Mouse (Mus musculus): ENCODE measurements around the gene Ccm2l.

Ccm2l gene

DNA sequence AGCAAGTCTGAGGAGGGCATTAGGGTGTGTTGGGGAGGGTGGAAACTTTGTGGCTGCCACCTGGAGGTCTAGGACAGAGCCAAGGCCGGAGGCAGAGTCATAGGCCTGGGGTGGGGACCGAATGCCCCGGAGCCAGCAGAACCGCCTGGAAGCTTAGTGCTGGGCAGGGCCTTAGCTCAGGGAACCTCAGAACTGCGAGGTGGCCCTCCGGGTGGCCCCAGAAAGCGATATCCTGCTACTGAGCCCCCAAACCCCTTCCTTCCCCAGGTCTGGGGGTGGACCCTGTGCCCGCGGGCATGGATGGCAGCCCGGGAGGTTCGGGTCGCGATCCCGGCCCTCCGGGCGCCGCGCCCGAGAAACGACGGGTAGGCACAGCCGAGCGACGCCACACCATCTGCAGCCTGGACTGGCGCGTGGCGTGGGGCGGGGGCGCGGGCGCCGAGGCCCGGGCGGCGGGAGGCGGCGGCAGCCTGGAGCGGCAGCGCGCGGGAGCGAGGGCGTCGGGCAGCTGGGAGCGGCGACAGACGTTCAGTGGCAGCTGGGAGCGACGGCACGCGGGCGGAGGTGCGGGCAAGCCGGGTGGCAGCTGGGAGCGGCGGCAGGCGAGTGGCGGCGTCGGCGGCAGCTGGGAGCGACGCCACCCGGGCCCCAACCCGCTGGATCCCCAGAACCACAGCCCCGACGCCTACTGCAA, 5.9 kb downstream of the Ccm2l start:
- POLR2A ChIA-PET: interaction anchor here in 2 of 4 experiments (0.7 to 2.8 kb wide), 8 partner anchors 9 to 385 kb away, joined by 3 to 11 read pairs (median 4); partner anchors contain the start of genes Mcts2 (in 1 of the 2) and Xkr7 (in 1 of the 2)
- CTCF ChIA-PET: interaction anchor here (0.6 to 3.0 kb wide), 23 partner anchors 9 to 138 kb away, joined by 3 to 26 read pairs (median 5); no protein-coding TSS in a partner anchor

DNA sequence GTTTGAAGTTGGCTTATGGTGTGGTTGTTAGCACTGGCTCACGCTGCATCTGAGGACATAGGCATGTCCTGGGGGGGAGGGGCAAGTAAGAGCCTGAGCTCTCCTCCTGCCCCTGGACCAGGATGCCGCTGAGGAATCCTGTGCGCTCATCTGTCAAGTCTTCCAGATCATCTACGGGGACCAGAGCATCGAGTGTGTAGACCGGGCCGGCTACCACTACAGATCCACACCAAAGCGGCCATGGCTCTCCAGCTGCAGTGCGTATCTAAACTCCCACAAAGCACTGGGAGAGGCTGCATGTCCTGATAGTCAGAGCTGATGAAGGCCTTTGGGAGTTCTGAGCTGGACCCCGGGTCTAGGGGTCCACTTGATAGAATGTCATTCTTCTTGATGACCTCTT, 8.9 kb downstream of the Ccm2l start:
- POLR2A ChIA-PET: interaction anchor here in 1 of 4 experiments (0.6 kb wide), 1 partner anchor 482 kb away, joined by 6 read pairs; no protein-coding TSS in a partner anchor
- CTCF ChIA-PET: interaction anchor here in 2 of 4 experiments (0.5 to 1.3 kb wide), 3 partner anchors 18 to 216 kb away, joined by 3 to 4 read pairs (median 3); partner anchors contain the start of gene Kif3b (in 1 of the 2)

DNA sequence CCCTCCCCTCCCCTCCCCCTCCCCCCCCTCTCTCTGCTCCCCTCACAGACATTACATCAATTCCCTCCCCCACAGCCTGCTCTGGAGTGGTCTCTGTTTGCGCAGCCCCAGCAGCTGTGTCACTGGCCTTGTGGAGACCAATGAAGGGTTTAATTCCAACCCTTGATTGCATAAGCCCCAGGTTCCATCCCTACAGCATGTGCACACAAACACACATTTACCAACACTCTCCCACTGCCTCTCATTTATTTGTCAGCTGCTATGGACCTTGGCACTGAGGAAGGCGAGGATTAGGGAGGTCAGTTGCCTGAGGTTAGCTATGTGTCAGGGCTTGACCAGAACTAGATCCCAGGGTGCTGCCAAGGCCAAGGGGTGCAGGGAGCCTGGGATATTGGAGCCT, 10.2 kb downstream of the Ccm2l start:
- POLR2A ChIA-PET: interaction anchor here in 2 of 4 experiments (0.6 to 1.4 kb wide), 2 partner anchors 9 to 502 kb away, joined by 3 to 6 read pairs; no protein-coding TSS in a partner anchor
- CTCF ChIA-PET: interaction anchor here in 2 of 4 experiments (0.5 to 1.5 kb wide), 6 partner anchors 9 to 222 kb away, joined by 3 to 11 read pairs (median 3); no protein-coding TSS in a partner anchor

DNA sequence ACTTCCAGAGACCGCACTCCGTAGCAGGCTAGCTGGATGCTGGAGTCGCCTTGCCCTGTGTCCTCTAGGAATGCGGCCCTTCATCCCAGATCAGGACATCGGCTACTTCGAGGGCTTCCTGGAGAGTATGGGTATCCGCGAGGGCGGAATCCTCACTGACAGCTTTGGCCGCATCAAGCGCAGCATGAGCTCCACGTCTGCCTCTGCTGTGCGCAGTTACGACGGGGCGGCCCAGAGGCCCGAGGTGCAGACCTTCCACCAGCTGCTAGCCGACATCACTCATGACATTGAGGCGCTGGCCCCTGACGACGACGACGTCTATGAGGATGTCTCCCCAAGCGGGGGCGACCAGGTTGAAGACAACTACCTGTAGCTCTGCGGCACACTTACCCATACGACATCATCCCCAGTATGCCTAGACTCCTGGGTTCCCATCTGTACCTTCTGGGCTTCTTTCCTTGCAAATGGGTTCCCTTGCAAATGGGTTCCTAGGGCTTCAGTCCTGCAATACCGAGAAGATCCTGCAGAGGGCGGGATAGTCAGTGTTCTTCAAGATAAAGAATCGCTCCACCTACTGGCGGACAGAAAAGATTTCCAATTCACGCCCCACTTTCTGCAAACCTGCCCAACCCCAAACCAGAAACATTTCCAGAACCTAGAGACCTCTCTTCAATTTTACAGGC, 15.2 kb downstream of the Ccm2l start:
- CTCF ChIA-PET: interaction anchor here (0.6 to 2.9 kb wide), 37 partner anchors 10 to 1219 kb away, joined by 3 to 26 read pairs (median 4); partner anchors contain the start of gene Hck (in 1 of the 4)
- POLR2A ChIA-PET: interaction anchor here (0.7 to 3.3 kb wide), 12 partner anchors 9 to 500 kb away, joined by 3 to 11 read pairs (median 4); no protein-coding TSS in a partner anchor

DNA sequence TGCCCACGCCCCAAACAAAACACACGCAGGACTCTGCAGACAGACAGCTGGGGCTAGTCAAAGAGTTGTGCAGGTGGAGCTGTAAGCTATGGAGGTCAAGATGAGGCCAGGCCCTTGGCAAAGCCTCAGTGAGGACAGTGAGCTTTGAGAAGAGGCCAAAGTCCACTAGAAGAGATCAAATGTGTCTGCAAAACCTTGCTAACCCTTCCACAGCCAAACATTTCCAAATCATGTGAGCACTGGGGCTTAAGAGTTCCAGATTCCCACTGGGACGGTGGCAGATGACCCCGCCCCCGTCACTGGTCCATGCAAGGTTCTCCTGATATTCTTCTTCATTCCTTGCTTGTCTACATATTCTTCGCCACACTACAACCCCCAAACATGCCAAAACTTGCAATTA, 16.1 kb downstream of the Ccm2l start:
- ChIA-PET POLR2A (interaction anchor here in 3 of 4 experiments (0.7 to 3.3 kb wide), 10 partner anchors 10 to 61 kb away, joined by 3 to 11 read pairs (median 4); no protein-coding TSS in a partner anchor), CTCF (interaction anchor here (0.6 to 2.9 kb wide), 28 partner anchors 9 to 541 kb away, joined by 3 to 26 read pairs (median 4); partner anchors contain the start of gene Hck (in 1 of the 4))

DNA sequence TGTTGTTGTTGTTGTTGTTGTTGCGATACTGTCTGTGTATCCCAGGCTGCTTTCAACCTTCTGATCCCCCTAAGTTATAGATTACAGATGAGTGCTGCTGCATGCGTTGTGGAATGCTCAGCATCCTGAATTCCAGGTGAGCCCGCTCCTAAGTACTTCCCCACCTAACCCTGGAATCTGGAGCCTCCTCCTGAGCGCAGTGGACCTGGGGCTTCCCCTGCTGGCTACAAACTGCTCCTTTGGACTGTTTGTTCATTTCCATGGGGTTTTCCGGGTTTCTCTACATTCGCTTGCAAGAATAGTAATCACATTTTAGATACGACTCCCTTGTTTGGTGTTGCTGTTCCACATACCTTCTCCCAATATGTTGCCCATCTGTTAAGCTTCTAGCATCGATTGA, 17.5 kb downstream of the Ccm2l start:
- ChIA-PET POLR2A (interaction anchor here in 2 of 4 experiments (0.6 to 1.5 kb wide), 3 partner anchors 14 to 225 kb away, joined by 3 to 6 read pairs (median 6); no protein-coding TSS in a partner anchor), CTCF (interaction anchor here in 3 of 4 experiments (0.8 to 2.8 kb wide), 6 partner anchors 12 to 174 kb away, joined by 3 to 23 read pairs (median 10); no protein-coding TSS in a partner anchor)

DNA sequence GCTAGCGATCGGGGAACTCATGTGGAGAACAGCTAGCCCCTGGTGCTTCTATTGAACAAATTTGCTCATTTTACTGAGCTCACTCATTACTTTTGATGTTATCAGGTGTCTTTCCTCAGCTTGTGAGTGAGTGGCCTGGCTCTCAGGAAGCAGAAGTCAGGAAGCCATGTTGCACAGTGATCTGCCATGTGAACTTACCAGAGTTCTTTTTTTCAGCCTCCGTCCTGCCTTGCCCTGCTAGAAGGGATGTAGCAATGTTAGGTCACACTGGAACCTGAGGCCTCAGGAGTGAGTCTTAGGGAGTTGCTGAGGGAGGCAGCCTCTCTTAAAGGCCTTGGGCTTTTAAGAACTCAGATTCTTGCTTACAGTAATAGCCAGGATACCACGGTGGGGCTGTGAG, 18.1 kb downstream of the Ccm2l start:
- ChIA-PET POLR2A (interaction anchor here in 1 of 4 experiments (1.5 kb wide), 1 partner anchor 15 kb away, joined by 6 read pairs; no protein-coding TSS in a partner anchor), CTCF (interaction anchor here in 3 of 4 experiments (0.5 to 2.6 kb wide), 9 partner anchors 8 to 445 kb away, joined by 3 to 16 read pairs (median 3); no protein-coding TSS in a partner anchor)

DNA sequence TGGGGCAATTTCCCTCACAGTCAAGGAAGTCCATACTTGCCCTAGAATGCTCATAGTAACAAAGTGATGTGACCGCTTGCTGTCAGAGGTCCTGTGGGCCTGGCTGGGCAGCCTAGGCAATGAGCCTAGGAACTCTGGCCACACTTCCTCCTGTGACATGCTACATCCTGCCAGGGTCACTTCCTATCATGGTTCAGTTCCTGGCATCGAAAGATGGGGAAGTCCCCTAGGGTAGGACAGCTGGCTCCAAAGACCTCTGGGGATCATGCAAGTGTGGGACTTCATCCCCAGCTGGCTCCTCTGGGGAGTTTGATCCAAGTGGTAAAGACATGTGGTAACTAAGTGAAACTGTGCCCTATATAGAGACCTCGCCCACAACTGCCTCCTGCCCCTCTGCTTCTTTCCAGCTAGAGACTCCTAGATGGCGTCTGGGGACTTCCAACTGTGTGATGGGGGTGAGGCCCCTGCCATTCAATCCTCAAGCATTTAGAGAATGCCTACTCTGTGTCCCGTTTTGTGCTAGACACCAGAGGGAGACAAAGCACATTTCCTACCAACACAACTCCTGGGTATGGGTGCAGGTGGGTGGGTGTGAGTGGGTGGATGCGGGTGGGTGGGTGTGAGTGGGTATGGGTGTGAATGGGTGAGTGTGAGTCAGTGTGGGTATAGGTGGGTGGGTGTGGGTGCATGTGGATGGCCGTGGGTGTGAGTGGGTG, 18.7 kb downstream of the Ccm2l start:
- ChIA-PET POLR2A (no interaction called here), CTCF (interaction anchor here in 3 of 4 experiments (0.5 to 2.6 kb wide), 11 partner anchors 8 to 1208 kb away, joined by 3 to 16 read pairs (median 4); no protein-coding TSS in a partner anchor)

DNA sequence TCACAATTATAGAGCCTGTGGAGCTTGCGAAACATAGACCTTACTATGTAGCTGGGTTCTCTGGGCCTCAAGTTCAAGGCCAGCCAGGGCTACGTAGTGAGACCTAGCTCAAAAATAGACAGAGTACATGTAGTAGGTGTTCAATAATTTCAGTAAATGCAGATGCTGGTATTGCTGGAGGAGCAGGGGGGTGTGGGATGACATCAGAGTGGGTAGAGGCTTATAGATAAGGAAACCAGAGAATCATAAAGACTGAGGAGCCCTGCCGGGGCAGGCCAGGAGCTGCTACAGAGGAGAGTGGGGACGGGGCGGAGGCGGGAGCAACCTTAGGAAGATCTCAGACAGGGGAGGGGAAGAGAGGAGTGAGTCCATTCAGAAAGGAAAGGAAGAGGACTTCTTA, 19.8 kb downstream of the Ccm2l start:
- ChIA-PET CTCF (interaction anchor here in 1 of 4 experiments (1.9 to 2.4 kb wide), 2 partner anchors 9 to 57 kb away, joined by 6 to 11 read pairs; no protein-coding TSS in a partner anchor), POLR2A (interaction anchor here in 1 of 4 experiments (1.7 kb wide), 1 partner anchor 14 kb away, joined by 4 read pairs; no protein-coding TSS in a partner anchor)

DNA sequence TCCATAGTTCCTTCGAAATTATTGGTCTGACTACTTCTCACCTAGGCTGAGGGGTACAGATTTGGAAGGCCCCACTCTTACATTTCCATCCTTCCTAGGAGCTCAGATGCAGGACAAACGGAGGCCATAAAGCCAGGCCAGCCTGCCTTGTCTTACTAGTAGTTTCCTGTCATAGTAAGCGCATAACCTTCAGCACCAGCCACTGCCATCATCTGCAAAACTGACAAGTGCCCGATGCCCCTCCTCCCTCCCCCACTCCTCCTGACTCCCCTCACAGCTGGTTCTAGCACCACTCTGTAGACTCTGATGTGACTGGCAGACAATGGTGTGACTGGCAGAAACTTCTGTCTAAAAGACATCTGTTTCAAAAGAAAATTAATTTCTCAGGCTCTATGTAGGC, 20.4 kb downstream of the Ccm2l start:
- POLR2A ChIA-PET: interaction anchor here in 1 of 4 experiments (1.7 kb wide), 1 partner anchor 15 kb away, joined by 4 read pairs; no protein-coding TSS in a partner anchor
- CTCF ChIA-PET: interaction anchor here in 1 of 4 experiments (2.1 to 2.4 kb wide), 2 partner anchors 19 to 56 kb away, joined by 4 to 6 read pairs; no protein-coding TSS in a partner anchor

DNA sequence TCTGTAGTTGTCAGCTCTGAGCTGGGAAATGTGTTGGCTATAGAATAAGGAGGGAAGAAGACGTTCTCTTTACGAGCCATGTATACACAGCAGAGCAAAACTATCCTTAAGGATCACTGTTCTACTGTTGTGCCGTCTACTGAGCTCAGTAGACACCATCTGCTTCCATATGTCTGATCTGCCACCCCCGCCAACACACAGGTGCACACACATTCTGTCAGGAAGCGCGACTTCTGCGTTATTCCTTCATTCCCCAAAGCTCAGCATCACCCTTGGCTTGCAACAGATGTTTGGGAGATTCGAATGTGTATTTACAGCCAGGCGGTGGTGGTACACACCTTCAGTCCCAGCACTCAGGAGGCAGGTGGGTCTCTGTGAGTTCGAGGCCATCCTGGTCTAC, 21.3 kb downstream of the Ccm2l start:
- ChIA-PET POLR2A (interaction anchor here in 1 of 4 experiments (1.7 kb wide), 1 partner anchor 16 kb away, joined by 4 read pairs; no protein-coding TSS in a partner anchor), CTCF (interaction anchor here (0.6 to 2.4 kb wide), 8 partner anchors 16 to 650 kb away, joined by 3 to 12 read pairs (median 4); no protein-coding TSS in a partner anchor)

DNA sequence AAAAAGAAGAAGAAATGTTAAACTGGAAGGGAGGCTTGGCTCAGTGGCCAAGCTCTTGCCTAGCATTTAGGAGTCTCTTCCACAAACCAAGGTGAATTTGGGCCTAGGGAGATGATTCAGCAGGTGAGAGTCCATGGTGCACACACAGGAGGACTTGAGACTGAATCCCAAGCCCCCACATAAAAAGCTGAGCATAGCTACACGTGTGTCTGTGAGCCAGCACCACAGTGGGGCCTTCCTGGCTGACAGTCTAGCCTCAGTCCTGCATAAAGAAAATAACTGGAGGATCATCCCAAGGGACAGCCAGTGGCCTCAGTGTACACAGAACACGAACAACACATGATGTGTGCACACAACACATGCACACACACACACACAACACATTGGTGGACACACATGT, 23.6 kb downstream of the Ccm2l start:
- POLR2A ChIA-PET: interaction anchor here in 1 of 4 experiments (0.5 to 1.3 kb wide), 2 partner anchors 16 to 18 kb away, joined by 3 to 4 read pairs; no protein-coding TSS in a partner anchor
- CTCF ChIA-PET: interaction anchor here in 1 of 4 experiments (0.6 to 1.0 kb wide), 2 partner anchors 19 to 36 kb away, joined by 4 read pairs; no protein-coding TSS in a partner anchor

DNA sequence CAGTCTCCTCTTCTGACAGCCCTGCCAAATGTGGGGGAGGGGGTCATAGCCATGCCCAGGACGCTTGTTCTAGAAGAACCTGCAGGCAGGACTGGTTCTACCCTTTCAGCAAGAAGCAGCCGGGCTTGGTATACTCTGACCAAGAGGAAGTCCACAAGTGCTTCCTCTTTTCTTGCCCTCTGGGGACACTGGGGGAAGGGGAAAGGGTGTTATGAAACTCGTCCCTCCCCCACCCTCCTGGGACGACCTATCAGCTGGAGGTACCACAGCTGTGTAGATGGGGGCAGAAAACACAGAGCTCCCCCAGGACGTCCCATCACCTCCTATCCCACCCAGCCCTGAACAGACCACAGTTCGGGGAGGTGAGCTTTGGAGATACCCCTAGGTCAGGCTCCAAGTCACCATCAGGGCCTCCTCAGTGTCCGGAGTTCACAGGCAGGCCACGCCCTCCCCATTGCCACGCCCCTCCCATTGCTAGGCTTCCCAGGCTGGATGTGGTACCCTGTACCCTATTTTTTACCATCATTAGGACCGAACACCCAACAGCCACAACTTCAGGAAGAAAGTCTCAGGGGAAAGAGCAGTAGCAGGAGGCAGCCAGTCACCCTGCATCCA, 24.9 kb downstream of the Ccm2l start:
- CTCF ChIA-PET: interaction anchor here in 3 of 4 experiments (0.5 to 2.1 kb wide), 6 partner anchors 9 to 176 kb away, joined by 3 to 7 read pairs (median 4); no protein-coding TSS in a partner anchor

DNA sequence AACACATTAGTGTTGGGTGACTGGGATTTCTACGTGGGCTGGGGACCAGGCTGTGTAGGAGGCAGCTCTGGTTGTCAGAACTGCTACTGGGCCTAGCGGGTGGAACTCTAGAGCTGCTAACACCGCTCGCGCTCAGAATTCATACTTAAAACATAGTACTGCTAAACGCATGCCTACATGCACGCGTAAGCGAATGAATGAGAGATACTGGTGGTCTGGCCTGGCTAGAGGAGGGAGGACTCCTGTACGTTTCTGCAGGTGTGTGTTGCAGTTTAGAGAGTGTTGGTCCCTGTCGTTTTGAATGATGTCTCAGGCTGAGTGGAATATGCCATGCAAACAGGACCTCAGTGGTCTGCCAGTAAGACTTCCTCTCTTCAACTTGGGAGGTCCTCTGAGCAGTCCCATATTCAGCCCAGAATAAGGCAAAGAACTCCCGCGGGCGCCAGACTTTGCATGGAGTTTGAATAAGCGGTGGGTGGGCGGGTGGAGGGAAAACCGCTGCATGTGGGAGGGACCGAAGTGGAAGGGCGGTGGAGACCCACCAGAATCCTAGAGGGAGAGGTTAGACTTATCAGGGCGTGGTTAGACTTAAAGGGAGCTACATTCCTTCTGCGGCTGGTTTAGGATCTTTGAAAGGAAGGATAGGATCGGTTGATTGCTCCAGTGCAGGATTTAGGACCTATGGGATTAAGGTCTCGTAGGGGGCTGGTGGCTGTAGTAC, 41.5 kb downstream of the Ccm2l start:
- ChIA-PET POLR2A (interaction anchor here in 3 of 4 experiments (0.6 to 2.7 kb wide), 11 partner anchors 12 to 266 kb away, joined by 3 to 12 read pairs (median 4); partner anchors contain the start of gene Tm9sf4 (in 1 of the 3)), CTCF (interaction anchor here in 2 of 4 experiments (0.7 to 2.5 kb wide), 3 partner anchors 24 to 36 kb away, joined by 3 to 9 read pairs (median 3); no protein-coding TSS in a partner anchor)

More for the DNA sequence above, 24.9 kb downstream of the Ccm2l start:
- POLR2A ChIA-PET: interaction anchor here in 3 of 4 experiments (0.6 to 1.3 kb wide), 6 partner anchors 12 to 185 kb away, joined by 3 to 12 read pairs (median 3); no protein-coding TSS in a partner anchor

DNA sequence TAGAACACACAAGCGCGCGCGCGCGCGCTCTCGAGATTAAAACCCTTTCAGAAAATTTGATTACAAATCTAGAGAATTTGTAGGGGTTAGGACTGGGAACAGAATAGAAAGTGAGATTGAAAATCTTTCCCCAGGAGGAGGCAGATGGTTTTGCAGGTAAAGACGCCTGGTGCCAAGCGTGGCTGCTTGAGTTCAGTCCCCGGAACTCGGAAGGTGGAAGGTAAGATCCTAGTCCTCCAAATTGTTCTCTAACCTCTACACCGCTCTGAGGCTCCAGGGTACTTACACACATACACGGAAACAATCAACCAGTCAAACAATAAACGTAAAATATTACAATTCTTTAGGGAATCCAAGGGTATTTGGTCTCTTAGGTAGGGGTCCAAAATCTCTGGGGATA, 42.0 kb downstream of the Ccm2l start:
- POLR2A ChIA-PET: interaction anchor here in 3 of 4 experiments (1.0 to 2.7 kb wide), 9 partner anchors 11 to 267 kb away, joined by 3 to 12 read pairs (median 4); partner anchors contain the start of gene Tm9sf4 (in 1 of the 3)
- CTCF ChIA-PET: interaction anchor here in 2 of 4 experiments (1.1 to 2.5 kb wide), 4 partner anchors 16 to 35 kb away, joined by 3 to 9 read pairs (median 3); no protein-coding TSS in a partner anchor
